Mouse (Mus musculus) midbrain, embryonic 14.5 days (tissue): Measurements from ENCODE around the gene Gm49369. TPM values are rescaled to one million over a fixed set of nuclear protein-coding genes. Genes with fewer than 3 reads are reported as not detected.

Experiments
- ATAC-seq: fragments of 200-750 bp; cut with Nextera tagmentation; 2 replicates; pipeline ENCODE4 v1.8.0; 2017; ENCODE audit warnings: moderate number of reproducible peaks, moderate library complexity; ENCODE audit not compliant: low FRiP score, low TSS enrichment
- DNase-seq: peaks from one replicate; pipeline ENCODE4 v3.0.0-alpha.2; 2015
- H3K27ac ChIP-seq: fragments of 300-500 bp; sonication (generic); replicated peaks from 2 replicates; pipeline ENCODE4 v1.5.1; 2014; ENCODE audit warnings: mild to moderate bottlenecking, low read depth, low read length, moderate library complexity
- H3K27me3 ChIP-seq: fragments of 300-500 bp; sonication (generic); 2 replicates; pipeline ENCODE4 v1.6.1; 2014; ENCODE audit warnings: low read length, control low read depth, mixed read lengths; ENCODE audit not compliant: control insufficient read depth, insufficient read depth
- H3K36me3 ChIP-seq: fragments of 300-500 bp; sonication (generic); 2 replicates; pipeline ENCODE4 v1.6.1; 2014; ENCODE audit warnings: low read length, control low read depth; ENCODE audit not compliant: control insufficient read depth, insufficient read depth
- H3K4me1 ChIP-seq: fragments of 300-500 bp; sonication (generic); 2 replicates; pipeline ENCODE4 v1.6.1; 2014; ENCODE audit warnings: mild to moderate bottlenecking, antibody characterized with exemption, low read length, control low read depth; ENCODE audit not compliant: control insufficient read depth, insufficient read depth
- H3K4me2 ChIP-seq: fragments of 300-500 bp; sonication (generic); 2 replicates; pipeline ENCODE4 v1.6.1; 2014; ENCODE audit warnings: mild to moderate bottlenecking, low read length, moderate library complexity
- H3K4me3 ChIP-seq: fragments of 300-500 bp; sonication (generic); replicated peaks from 2 replicates; pipeline ENCODE4 v1.5.1; 2014; ENCODE audit warnings: low read depth, low read length
- H3K9ac ChIP-seq: fragments of 300-500 bp; sonication (generic); replicated peaks from 2 replicates; pipeline ENCODE4 v1.6.1; 2014; ENCODE audit warnings: mild to moderate bottlenecking, low read length, moderate library complexity
- H3K9me3 ChIP-seq: fragments of 300-500 bp; sonication (generic); 2 replicates; pipeline ENCODE4 v1.6.1; 2016; ENCODE audit warnings: low read length, control low read depth, mixed read lengths; ENCODE audit not compliant: control insufficient read depth
- WGBS: fragments of 180-500 bp; shearing (Covaris S2); extraction: QIAGEN DNeasy Blood & Tissue Kit; methylation state at CpG from one replicate; pipeline ENCODE4 v1.1.7; 2014; 5-methylcytosine and 5-hydroxymethylcytosine counted together
- polyA plus RNA-seq: library from polyadenylated mRNA; unstranded; fragments of >200 nt; fragmentation: Nextera tagmentation; extraction: Ambion mirVana; gene quantifications from 2 replicates; pipeline ENCODE4 v1.2.1, GENCODE M21; 2014

Gene Gm49369
- polyA plus RNA-seq, 1 experiment from 2014 or later, result 1.8 TPM

DNA sequence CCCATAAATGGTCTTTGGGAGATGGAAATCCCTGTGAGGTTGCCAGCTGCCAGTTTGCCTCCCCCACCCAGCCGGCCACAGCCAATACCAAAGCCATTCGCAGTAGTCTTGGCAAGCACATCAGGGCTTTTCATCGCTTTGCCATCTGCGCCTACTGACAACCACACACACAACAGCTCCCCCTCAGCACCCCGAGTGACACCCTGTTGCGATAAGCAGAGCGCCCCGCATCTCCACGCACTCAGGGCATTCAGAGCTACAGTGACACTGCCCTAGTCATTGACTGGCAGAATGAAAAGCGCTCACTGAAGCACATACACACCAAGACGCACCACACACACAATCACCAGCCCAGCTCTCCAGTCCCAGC is 11.1 kb downstream of the Gm49369 start:
- Histone ChIP-seq H3K4me3 (peak overlapping the region; percentile 34), H3K4me2 (peak overlapping the region; percentile 59), H3K4me1 (no peaks in the 10 kb centered on the region), H3K36me3 (peaks cover 17% of the 10 kb centered on the region), H3K27ac (no peak overlapping the region), H3K27me3 (peaks cover 21% of the 10 kb centered on the region), H3K9me3 (no peaks in the 10 kb centered on the region), H3K9ac (0 out of 2 replicates have a peak overlapping the region, but pooled peaks have one; percentile 35)
- peak; percentile 11 for DNase-seq
- 27% methylated on average over 11 of the region's 11 CpGs for WGBS
- ATAC-seq, result no peak

DNA sequence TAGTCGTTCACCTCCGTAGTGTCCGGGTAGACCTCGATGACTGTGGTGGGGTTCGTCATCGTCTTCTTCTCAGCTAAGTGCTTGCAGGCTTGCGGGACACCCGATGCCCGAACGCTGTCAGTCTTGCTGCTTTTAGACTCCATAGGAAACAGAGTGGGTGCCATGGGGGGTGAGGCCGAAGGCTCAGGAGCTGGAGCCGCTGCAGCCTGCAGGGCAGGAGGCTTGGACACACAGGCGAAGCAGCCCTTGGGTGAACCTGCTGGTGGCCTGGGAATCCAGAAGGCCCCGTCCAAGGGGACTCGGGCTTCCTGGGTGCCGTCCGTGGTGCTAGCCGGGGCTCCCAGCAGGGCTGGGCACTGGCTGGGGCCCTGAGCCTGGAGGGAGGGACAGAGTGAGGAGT is 11.5 kb downstream of the Gm49369 start:
- Histone ChIP-seq H3K27me3 (peaks cover 21% of the 10 kb centered on the region), H3K4me3 (0 out of 2 replicates have a peak overlapping the region, but pooled peaks have one; percentile 34)
- WGBS, result 80% methylated on average over 18 of the region's 18 CpGs

DNA sequence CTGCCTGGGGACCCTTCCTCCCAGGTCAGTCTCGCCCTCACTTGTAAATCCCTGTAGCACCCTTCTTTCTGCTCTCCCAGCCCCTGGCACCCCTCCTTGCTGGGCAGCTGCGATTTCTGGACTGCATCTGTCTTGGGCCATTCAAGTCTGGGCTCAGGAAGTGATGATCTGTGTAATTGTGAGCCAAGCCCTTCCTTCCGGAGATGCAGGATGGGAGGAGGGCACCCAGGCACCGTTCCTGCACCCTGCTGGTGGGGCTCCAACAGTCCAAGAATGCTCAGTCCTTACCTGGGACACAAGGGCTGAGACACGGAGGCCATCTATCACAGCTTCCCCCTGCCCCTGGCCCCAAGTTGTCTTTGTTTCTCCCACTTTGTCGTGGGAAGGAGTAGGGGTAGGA is 12.6 kb downstream of the Gm49369 start:
- H3K4me2 ChIP-seq, result no peak overlapping the region
- no peak overlapping the region for H3K27ac ChIP-seq
- peaks cover 2% of the 10 kb centered on the region; the same call in 1 of the 2 replicates for H3K36me3 ChIP-seq
- ATAC-seq, result no peak
- no peaks in the 10 kb centered on the region for H3K4me1 ChIP-seq
- H3K9ac ChIP-seq, result no peak overlapping the region
- H3K4me3 ChIP-seq, result no peak overlapping the region
- H3K9me3 ChIP-seq, result no peaks in the 10 kb centered on the region
- no peak for DNase-seq
- 74% methylated on average over 6 of the region's 6 CpGs for WGBS
- H3K27me3 ChIP-seq, result peaks cover 21% of the 10 kb centered on the region

More for the DNA sequence above, 11.5 kb downstream of the Gm49369 start:
- Histone ChIP-seq H3K27ac (no peak overlapping the region), H3K4me2 (no peak overlapping the region; the same call in 1 of the 2 replicates), H3K4me1 (no peaks in the 10 kb centered on the region), H3K36me3 (peaks cover 13% of the 10 kb centered on the region), H3K9ac (no peak overlapping the region), H3K9me3 (no peaks in the 10 kb centered on the region)
- ATAC-seq (no peak), DNase-seq (no peak)

DNA sequence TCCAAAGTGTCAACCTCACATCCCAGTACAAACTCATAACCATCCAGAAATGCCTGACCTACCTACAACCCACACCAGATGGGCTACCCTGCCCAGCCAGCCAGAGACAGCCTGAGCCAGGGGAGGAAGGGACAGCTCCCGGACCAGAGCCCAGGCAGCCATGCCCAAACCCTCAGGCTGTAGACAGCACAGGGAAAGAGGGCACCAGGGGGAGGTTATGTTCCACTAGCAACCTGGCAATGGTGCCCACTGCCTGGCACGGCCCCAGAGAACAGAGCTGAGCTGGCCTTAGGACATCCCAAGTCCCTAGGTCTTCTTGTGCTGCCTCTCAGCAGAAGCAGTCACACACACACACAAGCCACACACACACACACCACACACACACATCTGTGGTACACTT is 13.6 kb downstream of the Gm49369 start:
- H3K4me2 ChIP-seq, result no peak overlapping the region
- H3K27me3 ChIP-seq, result peaks cover 21% of the 10 kb centered on the region
- no peaks in the 10 kb centered on the region for H3K9me3 ChIP-seq
- WGBS, result 79% methylated on average over 2 of the region's 2 CpGs
- H3K9ac ChIP-seq, result no peak overlapping the region
- ATAC-seq (no peak), DNase-seq (no peak)
- H3K27ac ChIP-seq, result no peak overlapping the region
- no peak overlapping the region for H3K4me3 ChIP-seq
- no peaks in the 10 kb centered on the region for H3K36me3 ChIP-seq
- H3K4me1 ChIP-seq, result no peaks in the 10 kb centered on the region

DNA sequence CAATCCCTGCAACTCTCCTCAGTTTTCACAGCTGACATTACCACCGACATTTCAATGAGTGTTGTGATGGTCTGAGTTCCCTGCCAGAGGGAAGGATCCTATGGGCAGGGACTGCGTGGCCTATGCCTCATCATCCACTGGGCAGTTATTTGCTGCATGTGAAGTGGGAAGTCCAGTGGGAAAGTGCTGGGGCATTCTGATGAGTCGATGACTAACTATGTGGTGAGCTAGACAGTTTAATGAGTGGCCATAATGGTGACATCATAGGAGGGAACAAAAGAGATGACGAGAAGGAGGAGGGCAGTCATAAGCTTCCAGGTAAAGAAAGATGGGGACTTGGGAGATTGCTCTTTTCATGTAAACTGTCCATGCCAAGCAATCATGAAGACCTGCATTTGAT is 19.4 kb downstream of the Gm49369 start:
- Histone ChIP-seq H3K4me2 (no peak overlapping the region), H3K4me3 (no peak overlapping the region), H3K9ac (no peak overlapping the region), H3K27me3 (no peaks in the 10 kb centered on the region), H3K4me1 (no peaks in the 10 kb centered on the region), H3K27ac (no peak overlapping the region), H3K36me3 (no peaks in the 10 kb centered on the region), H3K9me3 (no peaks in the 10 kb centered on the region)
- WGBS, result 79% methylated on average over 4 of the region's 4 CpGs
- no peak for DNase-seq
- ATAC-seq, result no peak

DNA sequence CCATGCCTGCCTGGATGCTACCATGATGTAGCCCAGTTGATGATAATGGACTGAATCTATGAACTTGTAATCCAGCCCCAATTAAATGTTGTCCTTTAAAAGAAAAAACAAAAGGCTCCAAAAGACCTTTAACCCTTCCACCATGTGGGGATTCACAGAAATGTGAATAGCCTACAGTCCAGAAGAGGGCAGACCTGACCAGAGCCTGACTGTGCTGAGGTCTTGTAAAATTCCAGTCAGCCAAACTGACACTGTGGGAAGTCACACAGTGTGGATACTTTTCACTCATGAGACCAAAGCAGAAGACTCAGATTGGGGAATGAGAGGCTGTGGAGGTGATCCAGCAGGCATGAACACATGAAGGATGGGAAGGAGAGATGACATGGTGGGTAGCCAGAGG is 21.7 kb downstream of the Gm49369 start:
- no peaks in the 10 kb centered on the region for H3K9me3 ChIP-seq
- no peak for DNase-seq
- no peaks in the 10 kb centered on the region for H3K36me3 ChIP-seq
- H3K4me2 ChIP-seq, result no peak overlapping the region
- H3K9ac ChIP-seq, result no peak overlapping the region
- no peak overlapping the region for H3K4me3 ChIP-seq
- no peaks in the 10 kb centered on the region for H3K27me3 ChIP-seq
- H3K27ac ChIP-seq, result no peak overlapping the region
- no peak for ATAC-seq
- no peaks in the 10 kb centered on the region for H3K4me1 ChIP-seq

DNA sequence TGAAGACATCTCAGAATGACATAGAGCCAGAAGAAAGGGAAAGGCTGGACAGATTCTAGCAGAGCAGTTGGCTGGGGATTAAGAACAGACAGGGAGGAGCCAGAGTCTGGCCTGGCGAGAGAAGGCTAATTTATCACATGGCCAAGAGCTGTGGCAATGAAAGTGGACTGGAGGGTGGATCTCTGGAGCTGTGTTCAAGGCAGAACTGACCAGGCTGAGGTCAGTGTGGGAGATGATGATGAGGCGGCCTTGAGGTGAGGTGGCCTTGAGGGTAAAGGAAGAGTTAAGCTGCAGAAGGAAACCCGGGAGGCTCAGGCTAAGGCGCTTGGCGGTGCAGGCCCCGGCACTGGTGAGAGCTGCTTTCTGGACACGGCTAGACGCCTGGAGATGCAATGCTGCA is 23.3 kb downstream of the Gm49369 start:
- DNase-seq, result no peak
- no peaks in the 10 kb centered on the region for H3K36me3 ChIP-seq
- no peaks in the 10 kb centered on the region for H3K9me3 ChIP-seq
- H3K27me3 ChIP-seq, result no peaks in the 10 kb centered on the region
- no peak overlapping the region for H3K4me2 ChIP-seq
- no peak overlapping the region for H3K4me3 ChIP-seq
- H3K27ac ChIP-seq, result no peak overlapping the region
- no peak overlapping the region for H3K9ac ChIP-seq
- 74% methylated on average over 8 of the region's 8 CpGs for WGBS
- H3K4me1 ChIP-seq, result no peaks in the 10 kb centered on the region
- no peak for ATAC-seq

DNA sequence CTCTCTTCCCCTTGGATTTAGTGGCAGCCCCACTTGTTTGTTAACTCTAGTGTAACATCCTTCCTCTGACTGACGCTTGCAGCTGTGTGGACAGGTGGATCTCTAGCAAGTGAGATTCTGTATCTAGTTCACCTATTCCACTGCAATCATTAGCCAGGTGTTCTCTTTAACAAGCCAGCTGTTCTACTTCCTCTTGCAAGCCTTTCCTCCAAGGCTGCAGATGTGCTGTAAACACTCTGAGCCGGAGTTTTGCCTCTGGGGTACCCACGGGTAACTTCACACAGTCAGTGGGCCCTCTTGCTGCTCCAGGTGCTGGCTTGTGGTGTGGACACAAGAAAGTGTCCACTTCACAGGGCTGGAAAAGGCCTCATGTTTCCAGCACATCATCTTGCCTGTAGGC is 24.9 kb downstream of the Gm49369 start:
- 88% methylated on average over 3 of the region's 3 CpGs for WGBS
- H3K9me3 ChIP-seq, result no peaks in the 10 kb centered on the region
- no peak overlapping the region for H3K4me2 ChIP-seq
- DNase-seq (no peak), ATAC-seq (no peak)
- no peaks in the 10 kb centered on the region for H3K36me3 ChIP-seq
- no peak overlapping the region for H3K4me3 ChIP-seq
- H3K9ac ChIP-seq, result no peak overlapping the region
- H3K4me1 ChIP-seq, result no peaks in the 10 kb centered on the region
- H3K27me3 ChIP-seq, result no peaks in the 10 kb centered on the region
- no peak overlapping the region for H3K27ac ChIP-seq

DNA sequence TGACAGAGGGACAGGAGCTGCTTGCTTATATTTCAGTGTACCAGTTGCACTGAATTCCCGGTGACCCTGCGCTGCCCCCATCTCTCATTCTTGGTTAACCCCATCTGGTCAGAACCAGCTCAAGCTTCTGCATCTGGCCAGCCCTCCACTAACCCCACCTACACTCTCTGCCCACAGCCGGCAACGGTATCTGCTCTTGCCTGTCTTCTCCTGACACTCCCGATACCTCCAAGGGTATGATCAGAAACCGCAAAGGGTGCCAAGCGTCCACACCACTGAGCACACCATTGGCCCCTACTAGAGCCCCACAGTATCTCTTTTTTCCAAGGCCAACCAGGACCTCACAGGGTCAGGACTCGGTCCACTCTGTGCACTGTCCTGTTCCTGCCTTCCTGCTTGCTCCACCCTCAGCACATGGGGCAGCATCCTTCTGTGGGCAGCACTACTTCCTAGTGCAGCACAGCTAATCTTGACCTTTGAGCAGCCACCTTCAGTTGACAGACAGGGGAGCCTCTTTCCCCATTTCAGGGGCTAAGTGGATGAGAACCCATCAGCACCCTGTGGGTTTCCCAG is 27.7 kb downstream of the Gm49369 start:
- H3K4me1 ChIP-seq, result 0 out of 2 replicates have a peak, but pooled peaks cover 4% of the 10 kb centered on the region
- ATAC-seq (no peak), DNase-seq (no peak)
- no peak overlapping the region for H3K4me2 ChIP-seq
- no peaks in the 10 kb centered on the region for H3K36me3 ChIP-seq
- no peaks in the 10 kb centered on the region for H3K27me3 ChIP-seq
- H3K27ac ChIP-seq, result no peak overlapping the region
- no peak overlapping the region for H3K9ac ChIP-seq
- 81% methylated on average over 8 of the region's 8 CpGs for WGBS
- no peak overlapping the region for H3K4me3 ChIP-seq
- no peaks in the 10 kb centered on the region for H3K9me3 ChIP-seq
